Mouse (Mus musculus): ENCODE measurements around the gene Usp25.

DNA sequence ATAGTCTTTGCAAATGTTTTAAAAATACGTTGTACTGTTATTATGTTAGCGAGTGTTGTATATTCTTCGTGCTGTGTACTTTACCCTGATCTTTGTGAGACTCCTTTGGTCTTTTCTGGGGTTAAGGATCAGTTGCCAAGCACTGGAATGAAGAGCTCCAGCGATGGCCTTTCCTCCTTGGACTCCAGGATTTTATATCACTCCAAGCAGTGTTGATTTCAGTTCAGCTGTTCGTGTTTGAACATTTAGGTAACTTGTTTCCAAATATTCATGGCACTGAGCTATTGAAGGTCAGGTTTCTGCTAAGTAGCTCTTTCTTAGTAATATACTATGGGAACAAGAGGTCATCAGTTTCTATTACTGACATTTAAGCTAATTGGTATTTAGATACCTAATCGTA, 29.8 kb upstream of the Usp25 start:
- TF ChIP-seq POLR2A (IDR thresholded peaks at IDR 0.05; ENCODE audit: low read depth, low read length) (no peak), CTCF (IDR thresholded peaks at IDR 0.05; ENCODE audit: borderline replicate concordance, insufficient read depth, low read length) (no peak)
